Mouse (Mus musculus) cerebellum, adult 8-10 months (tissue): ENCODE data around the gene Rad18.
A peak's percentile ranks its signal among the peaks of the same experiment; 100 is the strongest.
"Not testable (repeated sequence)": the region's sequence is repeated elsewhere in the genome, so short reads cannot be mapped to it uniquely, and the experiment has no call there.

ENCODE experiments used
- DNase-seq: peaks from one replicate; pipeline ENCODE4 v3.0.0; 2022

The Rad18 gene

DNA sequence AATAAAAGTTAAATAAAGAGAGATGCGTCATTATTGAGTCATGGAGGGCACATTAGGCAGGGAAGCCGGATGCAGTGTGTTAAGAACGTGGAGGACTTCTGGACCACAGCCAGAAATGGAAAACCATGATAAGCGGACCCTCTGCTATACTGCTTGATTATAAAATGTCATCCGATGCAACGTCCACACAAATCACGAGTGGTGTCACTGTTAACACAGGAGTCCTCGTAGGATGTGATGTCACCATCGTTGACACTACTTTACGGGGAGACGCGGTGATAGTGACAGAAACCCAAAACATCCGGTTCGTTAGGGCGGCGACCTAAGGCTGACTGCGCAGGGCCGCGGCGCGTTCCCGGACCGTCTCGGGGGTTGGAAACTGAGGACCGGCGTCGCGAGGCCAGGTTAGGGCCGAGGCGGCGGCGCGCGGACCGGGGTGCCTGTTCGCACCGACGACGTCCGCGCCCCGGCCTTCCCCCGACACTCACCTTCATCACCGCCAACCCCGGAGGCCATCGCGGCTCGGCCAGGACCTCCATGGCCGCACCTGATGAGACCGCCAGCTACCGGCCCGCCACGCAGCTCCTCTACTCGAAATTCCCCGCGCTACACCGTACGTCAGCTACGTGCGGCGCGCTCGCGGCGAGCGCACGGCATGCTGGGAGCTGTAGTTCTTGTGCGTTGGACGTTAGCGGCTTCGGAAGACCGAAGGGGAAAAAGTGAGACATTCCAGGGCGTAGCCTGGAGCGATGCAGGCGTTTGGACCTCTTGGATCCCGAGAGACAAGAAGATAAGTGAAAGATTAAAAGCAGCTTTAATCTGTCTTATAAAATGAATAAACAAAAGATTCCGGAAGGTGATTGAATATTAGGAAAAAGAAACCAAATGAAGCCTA is at the start of gene Rad18:
Gene Rad18 (minus strand): TSS at position 631 of the 895 bp plus-strand sequence.
- peak; percentile 78 for DNase-seq

DNA sequence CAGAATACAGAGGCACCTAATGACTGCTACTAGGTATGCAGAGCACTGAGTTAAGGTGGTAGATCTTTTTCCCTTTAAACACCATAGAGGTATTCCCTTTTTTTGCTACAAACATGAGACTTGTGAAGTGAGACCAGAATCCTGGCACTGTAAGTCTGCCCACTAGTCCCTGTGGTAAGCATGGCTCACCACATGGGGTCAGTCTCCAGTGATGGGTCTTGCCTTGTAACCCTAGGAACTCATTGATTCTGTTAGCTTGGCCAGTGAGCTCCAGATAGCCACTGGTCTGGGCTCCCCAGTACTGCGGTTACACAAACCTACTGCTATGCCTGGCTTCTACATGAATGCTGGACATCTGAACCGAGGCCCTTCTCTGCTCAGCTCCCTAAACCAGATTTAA is 45.8 kb upstream of the Rad18 start:
- DNase-seq = no peak

- no peak for DNase-seq
Measured at GRCm38 (mm10) chr6:112741766-112742165, 45.3 kb upstream of the Rad18 start.

- DNase-seq = no peak
Measured at GRCm38 (mm10) chr6:112739635-112740034, 43.1 kb upstream of the Rad18 start.

DNA sequence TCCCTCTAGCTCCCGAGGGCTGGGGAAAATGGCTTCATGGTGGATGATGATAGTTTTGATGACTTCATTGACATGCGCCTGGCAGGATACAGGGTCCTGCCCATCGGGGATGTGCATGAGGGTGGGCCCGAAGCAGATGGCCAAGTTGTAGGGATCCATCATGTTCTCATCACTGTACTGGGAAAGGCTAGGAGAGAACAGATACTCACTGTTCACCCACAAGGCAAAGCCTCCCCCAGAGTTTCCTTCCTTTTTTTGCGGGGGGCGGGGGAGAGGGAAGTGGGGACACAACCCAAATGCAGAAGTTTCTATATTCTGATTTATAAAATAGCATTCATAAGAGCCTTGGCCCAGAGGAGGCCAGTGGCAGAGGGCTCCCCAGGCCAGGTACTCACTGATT is 42.4 kb upstream of the Rad18 start:
- no peak for DNase-seq

- no peak for DNase-seq
Measured at GRCm38 (mm10) chr6:112736471-112736870, 40.0 kb upstream of the Rad18 start.

- no peak for DNase-seq
Measured at GRCm38 (mm10) chr6:112735054-112735453, 38.6 kb upstream of the Rad18 start.

DNA sequence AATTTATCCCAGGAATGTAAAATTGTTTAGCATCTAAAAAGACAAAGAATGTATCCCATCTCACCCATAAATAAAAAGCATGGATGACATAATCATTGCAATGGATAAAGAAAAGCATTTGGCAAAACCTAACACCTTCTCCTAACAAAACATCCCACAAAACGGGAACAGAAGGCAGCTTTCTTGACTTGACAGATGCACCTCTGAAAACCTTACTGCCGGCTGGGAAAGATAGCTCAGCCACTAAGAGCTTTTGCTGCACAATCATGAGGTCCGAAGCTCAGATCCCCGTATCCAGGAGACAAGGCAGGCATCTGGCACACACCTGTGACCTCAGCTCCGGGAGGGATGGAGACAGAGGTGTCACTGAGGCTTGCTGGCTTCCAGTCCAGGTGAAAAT is 37.5 kb upstream of the Rad18 start:
- DNase-seq = no peak

GRCm38 (mm10) chr6:112732434-112732833 is 35.9 kb upstream of the Rad18 start:
- no peak for DNase-seq

DNA sequence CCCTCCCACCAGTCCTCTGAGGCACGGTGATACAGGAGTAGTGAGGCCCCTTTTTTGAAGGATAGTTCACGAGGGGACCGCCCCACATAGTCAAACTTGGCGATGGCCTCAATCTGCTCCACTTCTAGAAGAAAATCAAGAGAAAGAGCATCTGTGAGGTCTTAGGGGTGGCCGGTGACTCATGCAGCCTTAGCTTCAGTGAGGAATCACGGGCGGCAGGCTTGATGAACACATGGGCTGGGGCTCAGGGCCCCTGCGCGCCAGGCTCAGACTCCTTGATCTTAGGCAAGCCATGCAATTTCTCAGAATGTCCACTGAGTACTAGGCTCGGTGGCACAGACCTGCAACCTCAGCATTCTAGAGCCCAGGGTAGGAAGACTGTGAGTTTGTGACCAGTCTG is 34.9 kb upstream of the Rad18 start:
- no peak for DNase-seq

- DNase-seq = no peak
Measured at GRCm38 (mm10) chr6:112728760-112729422, 32.4 kb upstream of the Rad18 start.

- no peak for DNase-seq
Measured at GRCm38 (mm10) chr6:112725468-112725867, 29.0 kb upstream of the Rad18 start.

DNA sequence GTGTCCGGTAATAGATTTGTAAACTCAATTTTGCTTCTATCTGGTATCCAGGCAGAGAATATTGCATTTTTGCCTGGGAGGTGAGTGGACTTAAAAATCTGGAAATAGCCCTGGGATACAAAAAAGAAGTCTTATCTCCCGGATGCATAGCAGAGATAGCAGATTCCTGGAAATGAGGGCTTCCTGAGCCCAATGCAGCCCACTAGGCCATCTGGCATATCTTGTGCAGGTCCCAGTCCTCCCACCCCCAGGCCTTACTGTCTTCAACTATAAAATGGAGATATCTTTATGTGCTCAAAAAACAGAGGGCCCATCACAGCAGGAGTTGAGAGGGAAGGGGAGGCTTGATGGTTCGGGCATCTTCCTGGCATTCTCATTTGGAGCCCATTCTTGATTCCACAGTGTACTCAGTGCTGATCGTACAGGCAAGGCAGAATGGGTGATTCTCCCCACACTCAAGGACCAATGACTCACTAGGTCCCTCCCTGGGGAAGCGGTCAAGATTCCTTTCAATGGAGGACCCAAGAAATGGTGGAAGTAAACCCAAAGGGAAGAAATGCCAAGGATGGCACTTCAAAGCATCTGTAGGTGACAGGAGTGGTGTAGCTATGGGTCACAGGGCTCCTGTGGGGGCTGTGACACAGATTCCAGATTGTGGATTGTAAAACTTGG is 24.1 kb upstream of the Rad18 start:
- no peak for DNase-seq

DNA sequence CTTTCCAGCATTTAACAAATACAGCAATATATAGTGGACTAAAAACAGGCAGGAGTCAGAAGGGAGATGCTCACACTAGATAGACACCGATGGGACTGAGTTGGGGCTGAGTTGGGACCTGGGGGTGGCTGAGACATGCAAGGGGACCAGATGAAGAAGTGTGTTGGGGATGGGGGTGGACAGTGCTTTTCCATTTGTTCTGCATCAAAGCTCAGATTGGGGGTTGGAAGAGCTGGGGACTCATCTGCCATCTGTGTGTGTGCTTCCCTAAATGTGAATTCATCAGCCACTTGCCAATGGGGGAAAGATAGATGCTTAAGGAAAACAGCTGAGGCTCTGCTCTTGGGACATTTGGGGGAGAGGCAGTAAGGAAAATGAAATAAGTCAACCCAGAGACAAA is 23.5 kb upstream of the Rad18 start:
- no peak for DNase-seq

DNA sequence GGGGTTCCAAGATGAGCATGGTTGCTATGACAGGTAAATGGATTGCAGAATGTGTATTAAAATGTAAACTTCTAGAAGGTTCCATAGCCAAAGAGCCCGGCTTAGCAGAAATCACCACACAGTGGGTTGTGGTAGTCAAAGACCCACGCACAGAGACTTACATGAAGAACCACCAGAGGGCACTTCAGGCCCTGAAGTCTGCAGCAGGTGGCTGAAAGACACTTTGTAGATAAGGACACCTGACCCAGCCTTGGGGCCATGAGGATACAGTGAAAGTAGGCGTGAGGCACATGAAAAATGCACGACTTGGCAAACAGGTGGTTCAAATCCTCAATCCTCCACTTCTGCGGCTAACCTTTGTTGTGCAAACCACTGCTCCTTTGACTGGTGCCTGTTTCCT is 20.7 kb upstream of the Rad18 start:
- peak; percentile 49 for DNase-seq

GRCm38 (mm10) chr6:112713951-112714350 is 17.5 kb upstream of the Rad18 start:
- DNase-seq = no peak

DNA sequence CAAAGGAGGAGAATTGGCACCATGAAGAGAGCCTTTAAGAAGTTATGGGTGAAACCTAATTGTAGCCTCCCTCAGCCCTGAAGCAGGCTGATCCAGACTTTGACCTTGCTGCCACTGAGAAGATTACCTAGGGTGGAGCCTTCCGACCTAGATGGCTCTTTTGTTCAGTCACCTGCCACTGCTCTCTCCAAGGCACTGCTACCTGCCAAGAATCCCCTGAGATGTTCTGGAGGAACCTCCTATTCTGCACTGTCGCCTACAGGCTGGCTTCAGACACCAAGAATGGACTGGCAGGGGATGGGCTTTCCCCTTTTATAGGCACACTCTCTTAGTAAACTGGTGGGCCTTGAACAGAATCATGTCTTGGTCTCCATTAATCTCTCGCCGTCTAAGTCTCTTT is 5.8 kb upstream of the Rad18 start:
- DNase-seq = not testable (repeated sequence)

DNA sequence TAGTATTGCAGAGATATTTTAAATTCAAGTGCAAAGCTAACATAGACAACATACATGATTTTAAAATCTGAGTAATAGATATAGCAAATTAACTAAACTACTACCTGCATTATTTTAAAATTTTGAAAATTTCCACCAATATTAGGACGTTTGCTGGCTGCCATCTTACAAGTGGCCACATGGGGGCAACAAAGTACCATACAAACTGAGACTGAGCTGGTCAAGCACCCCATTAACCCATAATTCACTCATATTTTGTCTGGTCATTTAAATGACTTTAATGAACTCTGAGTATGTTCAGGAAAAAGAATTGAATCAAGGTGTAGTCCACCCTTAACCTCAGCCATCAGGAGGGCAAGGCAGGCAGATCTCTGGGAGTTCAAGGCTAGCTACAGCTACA is 3.9 kb upstream of the Rad18 start:
- DNase-seq = peak; percentile 73

GRCm38 (mm10) chr6:112699115-112699514 is 2.6 kb upstream of the Rad18 start:
- DNase-seq = no peak

- no peak for DNase-seq
Measured at GRCm38 (mm10) chr6:112694492-112694891, 2.0 kb downstream of the Rad18 start.

- DNase-seq = no peak
Measured at GRCm38 (mm10) chr6:112691523-112691922, 5.0 kb downstream of the Rad18 start.

GRCm38 (mm10) chr6:112688033-112688432 is 8.5 kb downstream of the Rad18 start:
- no peak for DNase-seq

GRCm38 (mm10) chr6:112686485-112686884 is 10.0 kb downstream of the Rad18 start:
- DNase-seq = no peak

DNA sequence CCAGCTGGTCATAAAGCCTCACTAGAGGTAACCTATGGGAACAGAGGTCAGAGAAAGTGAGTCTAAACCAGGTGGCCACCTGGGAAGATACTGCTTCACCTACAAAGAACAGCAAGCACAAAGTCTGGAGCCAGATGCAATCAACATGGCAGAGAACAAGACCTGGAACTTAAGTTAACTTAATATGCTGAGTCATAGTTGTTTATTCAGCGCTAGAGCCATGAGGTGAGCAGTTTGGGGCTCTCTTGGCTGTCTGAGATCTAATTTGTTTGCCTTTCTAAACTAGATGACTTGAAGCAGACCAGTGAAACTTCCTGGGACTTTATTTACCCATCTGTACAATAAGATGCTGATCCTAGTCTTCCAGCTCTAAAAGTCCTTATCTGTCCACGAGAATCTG is 12.4 kb downstream of the Rad18 start:
- no peak for DNase-seq
